ENCODE assay signal across 19 mouse cellular contexts in the genomic region with DNA sequence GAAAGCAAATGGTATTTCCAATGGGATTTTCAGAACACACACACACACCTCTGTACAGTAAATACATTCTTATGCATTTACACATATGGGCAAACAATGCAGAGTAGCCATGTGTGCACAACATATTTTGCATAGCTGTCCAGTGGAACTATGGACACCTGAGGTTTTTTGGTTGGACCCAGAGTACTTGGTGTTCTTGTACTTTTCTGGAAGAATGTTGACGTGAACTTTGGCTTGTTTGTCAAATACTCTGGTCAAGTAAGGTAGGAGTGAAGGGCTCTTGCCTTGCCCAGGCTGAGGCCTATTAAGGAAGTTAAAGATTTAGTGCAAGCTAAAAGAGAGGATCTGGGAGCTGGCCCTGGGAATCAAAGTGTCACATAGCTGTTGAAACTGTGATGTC.
"Had no signal": no experiment of that assay in that cellular context is flagged by ENCODE, and none has a peak within 500 bp of the region (broad histone marks: within the 10 kb centered on the region; RNA-seq: fewer than 3 reads in every experiment).

No protein-coding gene starts in this region.

- H3K4me2 ChIP-seq: intestine, embryonic 15.5 days; limb, embryonic 13.5 days; liver, embryonic 12.5 days; liver, embryonic 15.5 days; midbrain, embryonic 12.5 days; midbrain, embryonic 15.5 days; neural tube, embryonic 12.5 days; neural tube, embryonic 15.5 days had no signal

- DNase-seq: kidney, adult 11 months; liver; right cerebral cortex, adult 18-20 months; right cerebral cortex, postnatal 14 days; right cerebral cortex, postnatal 4 days; thymus, postnatal 25 days had no signal

- H3K27ac ChIP-seq: intestine, embryonic 15.5 days; kidney, postnatal 0 days; limb, embryonic 10.5 days; limb, embryonic 13.5 days; liver, embryonic 12.5 days; liver, embryonic 15.5 days; macrophage; midbrain, embryonic 12.5 days; midbrain, embryonic 15.5 days; neural tube, embryonic 12.5 days; neural tube, embryonic 15.5 days; stomach, postnatal 0 days had no signal

- H3K9me3 ChIP-seq: intestine, embryonic 15.5 days; limb, embryonic 10.5 days; limb, embryonic 13.5 days; liver, embryonic 12.5 days; liver, embryonic 15.5 days; midbrain, embryonic 12.5 days; midbrain, embryonic 15.5 days; neural tube, embryonic 12.5 days; neural tube, embryonic 15.5 days had no signal

- H3K27me3 ChIP-seq: intestine, embryonic 15.5 days; limb, embryonic 13.5 days; liver, embryonic 12.5 days; liver, embryonic 15.5 days; midbrain, embryonic 12.5 days; midbrain, embryonic 15.5 days; neural tube, embryonic 12.5 days; neural tube, embryonic 15.5 days had no signal

- H3K4me1 ChIP-seq: intestine, embryonic 15.5 days; limb, embryonic 10.5 days; liver, embryonic 12.5 days; liver, embryonic 15.5 days; midbrain, embryonic 12.5 days; midbrain, embryonic 15.5 days; neural tube, embryonic 12.5 days; neural tube, embryonic 15.5 days had no signal

- ATAC-seq: hindbrain, embryonic 16.5 days; liver, embryonic 12.5 days; midbrain, embryonic 15.5 days had no signal

- H3K9ac ChIP-seq: intestine, embryonic 15.5 days; limb, embryonic 13.5 days; liver, embryonic 12.5 days; liver, embryonic 15.5 days; midbrain, embryonic 12.5 days; midbrain, embryonic 15.5 days; neural tube, embryonic 12.5 days; neural tube, embryonic 15.5 days had no signal

- H3K36me3 ChIP-seq: intestine, embryonic 15.5 days; limb, embryonic 10.5 days; limb, embryonic 13.5 days; liver, embryonic 12.5 days; liver, embryonic 15.5 days; midbrain, embryonic 12.5 days; midbrain, embryonic 15.5 days; neural tube, embryonic 12.5 days; neural tube, embryonic 15.5 days had no signal

- H3K4me3 ChIP-seq: intestine, embryonic 15.5 days; limb, embryonic 10.5 days; limb, embryonic 13.5 days; liver, embryonic 12.5 days; liver, embryonic 15.5 days; midbrain, embryonic 12.5 days; midbrain, embryonic 15.5 days; neural tube, embryonic 12.5 days; neural tube, embryonic 15.5 days had no signal
